Mouse (Mus musculus) MEL (cell line): Measurements from ENCODE around the gene Gatb. TPM values are rescaled to one million over a fixed set of nuclear protein-coding genes. Genes with fewer than 3 reads are reported as not detected.
A peak's percentile ranks its signal among the peaks of the same experiment; 100 is the strongest.

Experiments
- DNase-seq: peaks from one replicate; pipeline ENCODE4 v3.0.0; 2011; ENCODE audit warnings: low read depth, low spot score
- H3K27ac ChIP-seq: 2 replicates; pipeline ENCODE4 v1.5.1; 2012; ENCODE audit warnings: low read depth, mild to moderate bottlenecking, control low read depth, low read length, moderate library complexity; ENCODE audit not compliant: control insufficient read depth
- H3K27me3 ChIP-seq, 2 experiments: fragments of 150-350 bp in 1 of 2; sonication (generic) in 1 of 2; 2 replicates each; pipeline ENCODE4 v1.6.1; 2012; ENCODE audit warnings: low read length in 2 of 2, mild to moderate bottlenecking in 2 of 2, improper control_type of control experiment in 1 of 2, moderate library complexity in 1 of 2; ENCODE audit not compliant: insufficient read depth in 2 of 2, control insufficient read depth in 1 of 2
- H3K36me3 ChIP-seq, 2 experiments: 2 replicates each; pipeline ENCODE4 v1.6.1; 2012 to 2014; ENCODE audit warnings: low read length in 2 of 2, improper control_type of control experiment in 1 of 2, inconsistent platforms in 1 of 2, mild to moderate bottlenecking in 1 of 2; ENCODE audit not compliant: insufficient read depth in 2 of 2, control insufficient read depth in 1 of 2
- H3K4me1 ChIP-seq, 2 experiments: fragments of 150-350 bp in 1 of 2; sonication (generic) in 1 of 2; 2 replicates each; pipeline ENCODE4 v1.6.1; 2012; ENCODE audit warnings: low read length in 2 of 2, improper control_type of control experiment in 1 of 2, mild to moderate bottlenecking in 1 of 2; ENCODE audit not compliant: insufficient read depth in 2 of 2, control insufficient read depth in 1 of 2
- H3K4me3 ChIP-seq, 2 experiments: fragments of 150-350 bp in 1 of 2; sonication (generic) in 1 of 2; 2 replicates each; pipeline ENCODE4 v1.5.1; 2012; ENCODE audit warnings: low read depth in 2 of 2, low read length in 2 of 2, mild to moderate bottlenecking in 2 of 2, moderate library complexity in 2 of 2, control low read depth in 1 of 2, improper control_type of control experiment in 1 of 2; ENCODE audit not compliant: control insufficient read depth in 1 of 2, insufficient read depth in 1 of 2
- H3K79me2 ChIP-seq: 2 replicates; pipeline ENCODE4 v1.6.1; 2012; ENCODE audit warnings: mild to moderate bottlenecking, low read length, moderate library complexity; ENCODE audit not compliant: control insufficient read depth, poor library complexity, insufficient read depth
- H3K9ac ChIP-seq: 2 replicates; pipeline ENCODE4 v1.6.1; 2012; ENCODE audit warnings: low read depth, mild to moderate bottlenecking, control low read depth, low read length, moderate library complexity; ENCODE audit not compliant: control insufficient read depth, poor library complexity, severe bottlenecking
- H3K9me3 ChIP-seq: fragments of 150-350 bp; sonication (generic); replicated peaks from 2 replicates; pipeline ENCODE4 v1.6.1; 2012; ENCODE audit warnings: mild to moderate bottlenecking, low read length, improper control_type of control experiment, moderate library complexity; ENCODE audit not compliant: insufficient read depth
- CHD1 ChIP-seq: IDR thresholded peaks from 2 replicates; pipeline ENCODE4 v1.6.1; 2012; ENCODE audit warnings: low read depth, mild to moderate bottlenecking, inconsistent platforms, low read length, improper control_type of control experiment
- CTCF ChIP-seq, 3 experiments: IDR thresholded peaks in 2 of 3; conservative IDR thresholded peaks in 1 of 3; 2 replicates each; pipeline ENCODE4 v1.5.1; 2011 to 2012; ENCODE audit warnings: low read length in 3 of 3, low read depth in 2 of 3, mild to moderate bottlenecking in 2 of 3, improper control_type of control experiment in 1 of 3, inconsistent platforms in 1 of 3, mixed read lengths in 1 of 3, moderate library complexity in 1 of 3; ENCODE audit not compliant: control insufficient read depth in 1 of 3, insufficient read depth in 1 of 3, poor library complexity in 1 of 3, severe bottlenecking in 1 of 3
- ETS1 ChIP-seq: IDR thresholded peaks from 2 replicates; pipeline ENCODE4 v1.6.1; 2012; ENCODE audit warnings: low read depth, mild to moderate bottlenecking, inconsistent platforms, low read length, improper control_type of control experiment, moderate library complexity
- GATA1 ChIP-seq: IDR thresholded peaks from 2 replicates; pipeline ENCODE4 v1.6.1; 2011; ENCODE audit warnings: low read depth, low read length, improper control_type of control experiment
- HCFC1 ChIP-seq: IDR thresholded peaks from 2 replicates; pipeline ENCODE4 v1.6.1; 2012; ENCODE audit warnings: low read depth, mild to moderate bottlenecking, inconsistent platforms, low read length, improper control_type of control experiment, moderate library complexity
- JUND ChIP-seq: IDR thresholded peaks from 2 replicates; pipeline ENCODE4 v1.6.1; 2011; ENCODE audit warnings: low read depth, mild to moderate bottlenecking, improper control_type of control experiment, low read length
- KAT2A ChIP-seq: conservative IDR thresholded peaks from 2 replicates; pipeline ENCODE4 v1.6.1; 2012; ENCODE audit warnings: low read depth, low read length, improper control_type of control experiment, inconsistent platforms
- MAFK ChIP-seq: IDR thresholded peaks from 2 replicates; pipeline ENCODE4 v1.6.1; 2011; ENCODE audit warnings: low read depth, mild to moderate bottlenecking, low read length, improper control_type of control experiment, borderline replicate concordance
- MAX ChIP-seq: IDR thresholded peaks from 2 replicates; pipeline ENCODE4 v1.6.1; 2011; ENCODE audit warnings: low read length, improper control_type of control experiment
- MAZ ChIP-seq: IDR thresholded peaks from 2 replicates; pipeline ENCODE4 v1.6.1; 2012; ENCODE audit warnings: low read depth, mild to moderate bottlenecking, inconsistent platforms, low read length, improper control_type of control experiment
- MYB ChIP-seq: IDR thresholded peaks from 2 replicates; pipeline ENCODE4 v1.6.1; 2011; ENCODE audit warnings: mild to moderate bottlenecking, low read depth, low read length, improper control_type of control experiment
- NELFE ChIP-seq: IDR thresholded peaks from 2 replicates; pipeline ENCODE4 v1.6.1; 2011; ENCODE audit warnings: low read depth, low read length, improper control_type of control experiment
- NRF1 ChIP-seq: IDR thresholded peaks from 2 replicates; pipeline ENCODE4 v1.6.1; 2014; ENCODE audit warnings: low read depth, mild to moderate bottlenecking, inconsistent platforms, low read length, improper control_type of control experiment, moderate library complexity; ENCODE audit not compliant: poor library complexity, insufficient read depth, severe bottlenecking
- POLR2AphosphoS2 ChIP-seq: IDR thresholded peaks from 2 replicates; pipeline ENCODE4 v1.6.1; 2011; ENCODE audit warnings: low read length, improper control_type of control experiment
- RAD21 ChIP-seq: IDR thresholded peaks from 2 replicates; pipeline ENCODE4 v1.6.1; 2011; ENCODE audit warnings: mild to moderate bottlenecking, low read depth, low read length, improper control_type of control experiment
- SMC3 ChIP-seq: IDR thresholded peaks from 2 replicates; pipeline ENCODE4 v1.6.1; 2011; ENCODE audit warnings: low read depth, low read length, improper control_type of control experiment
- TCF12 ChIP-seq: IDR thresholded peaks from 2 replicates; pipeline ENCODE4 v1.6.1; 2014; ENCODE audit warnings: low read depth, mild to moderate bottlenecking, inconsistent platforms, low read length, improper control_type of control experiment, moderate library complexity
- UBTF ChIP-seq: IDR thresholded peaks from 2 replicates; pipeline ENCODE4 v1.6.1; 2012; ENCODE audit warnings: low read depth, mild to moderate bottlenecking, inconsistent platforms, low read length, improper control_type of control experiment, moderate library complexity, borderline replicate concordance; ENCODE audit not compliant: insufficient read depth
- USF2 ChIP-seq, 2 experiments: IDR thresholded peaks; 2 replicates each; pipeline ENCODE4 v1.6.1; 2011 to 2012; ENCODE audit warnings: improper control_type of control experiment in 2 of 2, low read length in 2 of 2, borderline replicate concordance in 1 of 2, inconsistent platforms in 1 of 2, low read depth in 1 of 2, mild to moderate bottlenecking in 1 of 2; ENCODE audit not compliant: insufficient read depth in 1 of 2
- ZC3H11A ChIP-seq: IDR thresholded peaks from 2 replicates; pipeline ENCODE4 v1.6.1; 2012; ENCODE audit warnings: low read depth, mild to moderate bottlenecking, inconsistent platforms, low read length, improper control_type of control experiment
- ZNF384 ChIP-seq: IDR thresholded peaks from 2 replicates; pipeline ENCODE4 v1.6.1; 2012; ENCODE audit warnings: low read depth, mild to moderate bottlenecking, inconsistent platforms, low read length, improper control_type of control experiment
- polyA plus RNA-seq, 2 experiments: library from polyadenylated mRNA; stranded (reverse) in 1 of 2; unstranded in 1 of 2; fragments of >175 nt in 1 of 2; fragments of >200 nt in 1 of 2; gene quantifications; 2 replicates each; pipeline versions ENCODE4 v1.2.1 to v1.2.4; 2012; ENCODE audit warnings: low replicate concordance in 2 of 2, low read depth in 1 of 2; ENCODE audit not compliant: insufficient read length in 2 of 2, insufficient read depth in 1 of 2, missing spikeins in 1 of 2
- total RNA-seq: library from RNA; depleted of rRNA; stranded (reverse); fragments of 300-350 nt; gene quantifications from 2 replicates; pipeline ENCODE4 v1.2.3, GENCODE M21; 2012

The Gatb gene
- total and polyA plus RNA-seq, 3 experiments: 9.1 to 16.8 TPM; not detected in 1

DNA sequence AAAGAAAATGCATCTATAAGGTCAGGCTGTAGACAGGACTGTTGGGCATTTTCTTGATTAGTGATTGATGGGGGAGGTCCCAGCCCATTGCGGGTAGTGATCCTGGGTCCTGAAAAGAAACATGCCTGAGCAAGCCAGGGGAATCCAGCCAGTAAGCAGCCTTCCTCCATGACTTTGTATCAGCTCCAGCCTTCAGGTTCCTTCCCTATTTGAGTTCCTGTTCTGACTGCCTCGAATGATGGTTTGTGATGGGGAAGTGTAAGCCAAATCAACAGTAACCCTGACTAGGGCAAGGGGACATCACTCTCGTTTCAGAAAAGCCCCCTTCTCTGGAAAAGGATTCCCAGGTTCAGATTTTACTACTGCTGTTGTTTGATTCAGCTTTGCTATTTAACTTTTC is 31.2 kb upstream of the Gatb start:
- peak; percentile 65 for DNase-seq
- no peaks in the 10 kb centered on the region for H3K79me2 ChIP-seq
- H3K27ac ChIP-seq: no peak overlapping the region
- H3K9me3 ChIP-seq: no peaks in the 10 kb centered on the region
- no peaks in the 10 kb centered on the region for H3K4me1 ChIP-seq
- H3K27me3 ChIP-seq: no peaks in the 10 kb centered on the region; a peak in 1 of 4 replicates
- H3K36me3 ChIP-seq: no peaks in the 10 kb centered on the region
- H3K4me3 ChIP-seq: no peak overlapping the region
- H3K9ac ChIP-seq: no peak overlapping the region
- TF ChIP-seq ETS1 (no peak), HCFC1 (no peak), ZC3H11A (no peak), MAX (no peak), MAFK (no peak), MYB (no peak), GATA1 (no peak), SMC3 (no peak), ZNF384 (no peak), NELFE (no peak), KAT2A (no peak), USF2 (IDR thresholded peaks at IDR 0.05; ENCODE audit: borderline replicate concordance in 1 of 2, insufficient read depth in 1 of 2, low read depth in 1 of 2, low read length in 2 of 2) (no peak), CHD1 (no peak), NRF1 (no peak), JUND (no peak), TCF12 (no peak), RAD21 (no peak), POLR2AphosphoS2 (no peak), UBTF (no peak)

DNA sequence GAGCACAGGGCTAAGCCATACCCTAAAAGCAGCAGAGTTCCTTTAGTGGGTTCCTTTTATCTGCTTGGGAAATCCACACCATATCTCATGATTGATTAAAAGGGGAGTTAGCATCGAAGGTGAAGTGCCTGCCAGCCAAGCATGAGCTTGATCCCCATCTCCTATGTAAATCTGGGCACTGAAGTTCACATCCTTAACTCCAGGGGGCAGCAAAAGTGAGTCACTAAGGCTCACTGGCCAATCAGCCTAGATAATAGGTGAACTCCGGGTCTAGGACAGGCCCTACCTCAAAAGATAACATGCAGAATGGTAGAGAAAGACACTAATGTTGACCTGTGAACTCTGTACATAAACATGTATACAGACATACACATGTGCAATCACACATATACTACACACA is 30.3 kb upstream of the Gatb start:
- no peaks in the 10 kb centered on the region for H3K9me3 ChIP-seq
- no peak overlapping the region for H3K27ac ChIP-seq
- DNase-seq: peak; percentile 42
- H3K9ac ChIP-seq: no peak overlapping the region
- H3K4me3 ChIP-seq: no peak overlapping the region
- H3K36me3 ChIP-seq: no peaks in the 10 kb centered on the region
- no peaks in the 10 kb centered on the region for H3K79me2 ChIP-seq
- H3K27me3 ChIP-seq: no peaks in the 10 kb centered on the region; a peak in 1 of 4 replicates
- TF ChIP-seq UBTF (no peak), ZC3H11A (no peak), HCFC1 (no peak), SMC3 (peak; percentile 55), MAX (no peak), TCF12 (no peak), RAD21 (peak; percentile 36), CTCF (IDR thresholded peaks at IDR 0.05 in 2 of 3, conservative IDR thresholded peaks at IDR 0.05 in 1 of 3; ENCODE audit: control insufficient read depth in 1 of 3, insufficient read depth in 1 of 3, low read depth in 2 of 3, low read length in 3 of 3, poor library complexity in 1 of 3, severe bottlenecking in 1 of 3) (peak; percentile 42 to 62 (median 60)), MAZ (no peak)
- H3K4me1 ChIP-seq: no peaks in the 10 kb centered on the region
